Mouse (Mus musculus) left cerebral cortex, postnatal 4 days (tissue): ENCODE data around the gene Nme3. TPM values are rescaled to one million over a fixed set of nuclear protein-coding genes. Genes with fewer than 3 reads are reported as not detected.

ENCODE experiments used
- total RNA-seq, 2 experiments: library from RNA; stranded (reverse); gene quantifications; 2 replicates each; pipeline ENCODE4 v1.2.3; 2021

Gene Nme3
- total RNA-seq, 2 experiments from 2014 or later, result 38.7 to 43.0 TPM

Other genes starting within 250 kb of the Nme3 start
- 10 to 100 TPM; 40.2 to 43.6 TPM for gene Slc9a3r2, start 246.2 kb upstream of the Nme3 start, total RNA-seq
- under 1 TPM in 1 of 2 experiments, not detected in 1; 0.66 TPM for gene Npw, start 238.0 kb upstream of the Nme3 start, total RNA-seq
- 10 to 100 TPM; 45.5 to 48.5 TPM for gene Zfp598, start 226.8 kb upstream of the Nme3 start, total RNA-seq
- gene Syngr3, start 206.5 kb upstream of the Nme3 start, total RNA-seq, result 100 to 1,000 TPM; 164 to 176 TPM
- gene Gfer, start 200.3 kb upstream of the Nme3 start, total RNA-seq, result 10 to 100 TPM; 21.0 to 22.7 TPM
- gene Noxo1, start 200.3 kb upstream of the Nme3 start, total RNA-seq, result 1 to 10 TPM; 5.6 to 7.2 TPM
- gene Tbl3, start 188.8 kb upstream of the Nme3 start, total RNA-seq, result 10 to 100 TPM; 34.8 to 36.6 TPM
- gene Rnf151, start 178.4 kb upstream of the Nme3 start, total RNA-seq, result not detected
- gene Rps2, start 178.4 kb upstream of the Nme3 start, total RNA-seq, result 100 to 1,000 TPM; 619 to 676 TPM
- 100 to 1,000 TPM; 130 to 145 TPM for gene Ndufb10, start 172.0 kb upstream of the Nme3 start, total RNA-seq
- not detected for gene Rpl3l, start 168.7 kb upstream of the Nme3 start, total RNA-seq
- gene Msrb1, start 159.9 kb upstream of the Nme3 start, total RNA-seq, result 10 to 100 TPM; 36.6 to 42.7 TPM
- not detected for gene Hs3st6, start 143.5 kb upstream of the Nme3 start, total RNA-seq
- gene Meiob, start 92.2 kb upstream of the Nme3 start, total RNA-seq, result not detected
- 10 to 100 TPM; 48.0 to 50.0 TPM for gene Hagh, start 56.4 kb upstream of the Nme3 start, total RNA-seq
- gene Fahd1, start 46.1 kb upstream of the Nme3 start, total RNA-seq, result 10 to 100 TPM; 13.1 to 13.8 TPM
- gene Igfals, start 30.5 kb upstream of the Nme3 start, total RNA-seq, result under 1 TPM in 1 of 2 experiments, not detected in 1; 0.22 TPM
- 10 to 100 TPM; 35.9 to 39.3 TPM for gene Nubp2, start 10.2 kb upstream of the Nme3 start, total RNA-seq
- gene Spsb3, start 9.9 kb upstream of the Nme3 start, total RNA-seq, result 10 to 100 TPM; 43.6 to 46.0 TPM
- 10 to 100 TPM; 36.2 to 36.4 TPM for gene Eme2, start 1.4 kb upstream of the Nme3 start, total RNA-seq
- 10 to 100 TPM; 48.9 to 50.0 TPM for gene Mrps34, start 1.4 kb upstream of the Nme3 start, total RNA-seq
- 100 to 1,000 TPM; 255 to 270 TPM for gene Mapk8ip3, start 40.5 kb downstream of the Nme3 start, total RNA-seq
- gene Jpt2, start 64.2 kb downstream of the Nme3 start, total RNA-seq, result 10 to 100 TPM; 31.5 to 37.2 TPM
- gene Cramp1l, start 119.3 kb downstream of the Nme3 start, total RNA-seq, result 10 to 100 TPM; 27.7 to 29.0 TPM
- 10 to 100 TPM; 29.9 to 32.2 TPM for gene Ift140, start 119.6 kb downstream of the Nme3 start, total RNA-seq
- 1 to 10 TPM; 5.4 to 6.7 TPM for gene Tmem204, start 187.1 kb downstream of the Nme3 start, total RNA-seq
- 10 to 100 TPM; 58.3 to 59.3 TPM for gene Telo2, start 219.5 kb downstream of the Nme3 start, total RNA-seq
- under 1 TPM; 0.32 to 0.34 TPM for gene Ptx4, start 224.3 kb downstream of the Nme3 start, total RNA-seq
- gene Clcn7, start 236.9 kb downstream of the Nme3 start, total RNA-seq, result 10 to 100 TPM; 40.9 to 42.5 TPM